Comparison of ENCODE assay signal across 21 mouse cellular contexts in the genomic region with DNA sequence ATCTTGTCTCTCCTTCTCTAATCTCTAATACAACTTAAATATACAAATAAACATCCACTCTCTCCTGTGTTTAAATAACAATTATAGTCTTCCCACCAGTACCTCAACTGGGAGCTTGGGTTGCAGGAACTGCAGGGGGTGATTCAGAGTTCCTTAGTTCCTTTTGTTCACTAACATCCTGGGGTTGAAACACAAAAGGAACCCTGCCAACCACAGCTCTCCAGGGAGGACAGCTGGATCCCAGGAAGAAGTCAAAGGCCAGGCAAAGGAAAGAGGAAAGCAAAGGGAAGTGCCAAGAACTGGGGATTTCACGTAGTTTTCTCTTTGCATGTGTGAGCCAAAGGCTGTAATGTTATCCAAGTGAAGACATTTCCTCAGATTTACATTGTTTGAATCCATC.
DNase-seq lines count a peak whose midpoint lies in the region; ATAC-seq lines count a peak whose summit lies in the region.
"Had no signal": no experiment of that assay in that cellular context is flagged by ENCODE, and none has a peak within 500 bp of the region (broad histone marks: within the 10 kb centered on the region; RNA-seq: fewer than 3 reads in every experiment).

No protein-coding gene starts in this region.

- H3K36me3 ChIP-seq in lung, embryonic 16.5 days (ENCODE audit: control insufficient read depth, insufficient read depth, low read length): no peaks in the 10 kb centered on the region
- H3K36me3 ChIP-seq: heart, embryonic 15.5 days; limb, embryonic 10.5 days; midbrain, embryonic 15.5 days had no signal

- 0 out of 2 replicates have a peak, but pooled peaks cover 3% of the 10 kb centered on the region for H3K9me3 ChIP-seq in lung, embryonic 16.5 days (ENCODE audit: control insufficient read depth, low read length)
- H3K9me3 ChIP-seq: heart, embryonic 15.5 days; limb, embryonic 10.5 days; midbrain, embryonic 15.5 days had no signal

- peak; percentile 18 for DNase-seq in adrenal gland, postnatal 10 days
- no peak for DNase-seq in adrenal gland, adult 8-10 months
- DNase-seq in lung, postnatal 36 days: no peak
- DNase-seq in gastrocnemius, adult 18-20 months (ENCODE audit: low spot score): peak; percentile 22
- peak; percentile 46 for DNase-seq in skeletal muscle tissue, adult 2 months (ENCODE audit: low read depth, low spot score)
- no peak for DNase-seq in kidney, postnatal 4 days
- DNase-seq in cerebellum, adult 11-12 months: no peak
- DNase-seq: adrenal gland, postnatal 25 days; cerebellum, adult 18-20 months; heart, adult 2 months; kidney, adult 18-20 months; kidney, postnatal 10 days; liver, postnatal 0 days; thymus, postnatal 14 days had no signal

- no peak overlapping the region for H3K4me2 ChIP-seq in lung, embryonic 16.5 days (ENCODE audit: low read depth, low read length)
- H3K4me2 ChIP-seq: forebrain, embryonic 13.5 days; heart, embryonic 15.5 days; midbrain, embryonic 15.5 days had no signal

- peaks cover 10% of the 10 kb centered on the region; the same call in 1 of the 2 replicates for H3K4me1 ChIP-seq in lung, embryonic 16.5 days (replicated peaks; ENCODE audit: control insufficient read depth, insufficient read depth, low read length)
- H3K4me1 ChIP-seq: forebrain, embryonic 13.5 days; heart, embryonic 15.5 days; midbrain, embryonic 15.5 days had no signal

- H3K9ac ChIP-seq in lung, embryonic 16.5 days (ENCODE audit: low read length): no peak overlapping the region
- H3K9ac ChIP-seq: forebrain, embryonic 13.5 days; heart, embryonic 15.5 days; liver, postnatal 0 days; midbrain, embryonic 15.5 days had no signal

- no peaks in the 10 kb centered on the region for H3K27me3 ChIP-seq in lung, embryonic 16.5 days (ENCODE audit: control insufficient read depth, insufficient read depth, low read depth, low read length)
- H3K27me3 ChIP-seq: forebrain, embryonic 13.5 days; heart, embryonic 15.5 days; midbrain, embryonic 15.5 days had no signal

- H3K27ac ChIP-seq in lung, embryonic 16.5 days (ENCODE audit: low read length): no peak overlapping the region
- H3K27ac ChIP-seq: forebrain, embryonic 13.5 days; heart, adult 2 months; heart, embryonic 15.5 days; limb, embryonic 10.5 days; midbrain, embryonic 15.5 days had no signal

- 31% methylated on average over 1 of the region's 1 CpGs for WGBS in lung, embryonic 16.5 days

- no peak overlapping the region for H3K4me3 ChIP-seq in lung, embryonic 16.5 days (ENCODE audit: low read length)
- H3K4me3 ChIP-seq: erythroblast, embryonic 14.5 days; forebrain, embryonic 13.5 days; heart, adult 2 months; heart, embryonic 15.5 days; limb, embryonic 10.5 days; midbrain, embryonic 15.5 days; myocyte had no signal

- peak; percentile 10; the same call in 1 of the 2 replicates for ATAC-seq in lung, embryonic 16.5 days (ENCODE audit: low read depth)
- ATAC-seq: forebrain, embryonic 13.5 days; liver, postnatal 0 days; midbrain, embryonic 15.5 days had no signal

Comparison
In these comparisons a context has a peak if more than half of its experiments do, and no peak if none do; other contexts are left out.
1. DNase-seq: peak in adrenal gland, postnatal 10 days (single experiment), gastrocnemius, adult 18-20 months (single experiment) and skeletal muscle tissue, adult 2 months (single experiment); none in adrenal gland, adult 8-10 months (single experiment), lung, postnatal 36 days (single experiment), kidney, postnatal 4 days (0 of 2) and cerebellum, adult 11-12 months (single experiment).